Mouse (Mus musculus): ENCODE measurements around the gene Mapk8ip1.

GRCm38 (mm10) chr2:92421723-92422387 lies 20.8 kb upstream of the Mapk8ip1 start:
- no peak for TF ChIP-seq CTCF (IDR thresholded peaks at IDR 0.05; ENCODE audit: low read depth, low read length)
- no peak for TF ChIP-seq POLR2A (IDR thresholded peaks at IDR 0.05; ENCODE audit: extremely low read depth, insufficient read depth, low read length)
